Mouse (Mus musculus) stomach, postnatal 0 days (tissue): ENCODE measurements at regions not wholly inside any gene's neighbourhood (a gene's known extent, or its start where the extent isn't known, plus 50 kb on each side); places are given as distances from the start of the nearest gene placed in this dataset.

Source experiments
- CTCF ChIP-seq: IDR thresholded peaks from 2 replicates; pipeline ENCODE4 v1.5.1; 2016; ENCODE audit warnings: antibody characterized with exemption, low read depth, mild to moderate bottlenecking, moderate library complexity
- EP300 ChIP-seq: optimal IDR thresholded peaks from 2 replicates; pipeline ENCODE3; 2016; ENCODE audit warnings: antibody characterized with exemption

DNA sequence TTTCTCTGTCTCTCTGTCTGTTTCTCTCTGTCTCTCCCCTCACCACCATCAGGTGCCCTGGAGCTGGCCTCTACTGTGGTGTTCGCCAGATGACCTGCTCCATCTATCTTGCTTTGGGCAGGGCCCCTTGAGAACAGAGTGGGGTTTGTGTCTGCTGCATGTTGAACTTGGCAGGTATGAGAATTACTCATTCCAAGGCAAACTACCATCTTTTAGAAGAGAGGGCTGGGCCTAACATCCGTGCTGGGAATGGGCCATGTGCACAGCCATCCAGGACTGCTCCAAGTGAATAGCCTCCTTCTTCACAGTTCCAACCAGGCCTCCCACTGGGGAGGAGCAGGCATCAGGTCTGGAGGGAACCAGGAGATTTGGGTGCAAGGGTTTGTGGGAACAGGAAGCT lies 87.3 kb downstream of the Rpl14 start:
- TF ChIP-seq CTCF (no peak), EP300 (no peak)
